Mouse (Mus musculus): ENCODE measurements around the gene Mbd3. TPM values are rescaled to one million over a fixed set of nuclear protein-coding genes. Genes with fewer than 3 reads are reported as not detected.

Gene Mbd3
- total and polyA plus RNA-seq, 3 experiments = 41.7 to 244 (median 42.0) TPM

- no peaks in the 10 kb centered on the region for H3K9me3 ChIP-seq (replicated peaks)
Observed at GRCm38 (mm10) chr10:80392687-80393086, 6.7 kb downstream of the Mbd3 start.

GRCm38 (mm10) chr10:80390697-80391096 lies 8.7 kb downstream of the Mbd3 start:
- DNase-seq (ENCODE audit: low spot score) = no peak
- ATAC-seq (ENCODE audit: extremely low read depth, insufficient number of reproducible peaks, low FRiP score, poor library complexity, severe bottlenecking) = no peak
- peaks cover 78% of the 10 kb centered on the region for H3K4me1 ChIP-seq (ENCODE audit: insufficient read depth, low read depth, low read length)
- no peak overlapping the region for H3K4me3 ChIP-seq (ENCODE audit: low read depth, low read length)
- H3K27me3 ChIP-seq (ENCODE audit: insufficient read depth, low read length) = peaks cover 6% of the 10 kb centered on the region; the same call in 1 of the 2 replicates
- H3K36me3 ChIP-seq (replicated peaks) = peaks cover 68% of the 10 kb centered on the region
- H3K9me3 ChIP-seq (replicated peaks) = no peaks in the 10 kb centered on the region
- TF ChIP-seq GATA2 (IDR thresholded peaks at IDR 0.05; ENCODE audit: borderline replicate concordance, low read depth, low read length) (no peak), TAL1 (conservative IDR thresholded peaks at IDR 0.05; ENCODE audit: low read depth, low read length) (no peak), GATA1 (IDR thresholded peaks at IDR 0.05; ENCODE audit: borderline replicate concordance, low read length) (no peak), CTCF (IDR thresholded peaks at IDR 0.05; ENCODE audit: low read depth, low read length) (no peak), POLR2AphosphoS5 (IDR thresholded peaks at IDR 0.05; ENCODE audit: insufficient replicate concordance, low read depth, low read length) (no peak)

More at GRCm38 (mm10) chr10:80392687-80393086, 6.7 kb downstream of the Mbd3 start:
- DNase-seq (ENCODE audit: low spot score) (no peak), ATAC-seq (ENCODE audit: extremely low read depth, insufficient number of reproducible peaks, low FRiP score, poor library complexity, severe bottlenecking) (no peak)
- Histone ChIP-seq H3K4me1 (ENCODE audit: insufficient read depth, low read depth, low read length) (peaks cover 83% of the 10 kb centered on the region), H3K27me3 (ENCODE audit: insufficient read depth, low read length) (no peaks in the 10 kb centered on the region), H3K4me3 (ENCODE audit: low read depth, low read length) (no peak overlapping the region), H3K36me3 (replicated peaks) (peaks cover 86% of the 10 kb centered on the region)
- TF ChIP-seq GATA1 (IDR thresholded peaks at IDR 0.05; ENCODE audit: borderline replicate concordance, low read length) = no peak
- no peak for TF ChIP-seq CTCF (IDR thresholded peaks at IDR 0.05; ENCODE audit: low read depth, low read length)
- no peak for TF ChIP-seq GATA2 (IDR thresholded peaks at IDR 0.05; ENCODE audit: borderline replicate concordance, low read depth, low read length)
- no peak for TF ChIP-seq TAL1 (conservative IDR thresholded peaks at IDR 0.05; ENCODE audit: low read depth, low read length)
- no peak for TF ChIP-seq POLR2AphosphoS5 (IDR thresholded peaks at IDR 0.05; ENCODE audit: insufficient replicate concordance, low read depth, low read length)

- Histone ChIP-seq H3K4me3 (ENCODE audit: low read depth, low read length) (no peak overlapping the region), H3K4me1 (ENCODE audit: insufficient read depth, low read depth, low read length) (peaks cover 80% of the 10 kb centered on the region), H3K27me3 (ENCODE audit: insufficient read depth, low read length) (peaks cover 6% of the 10 kb centered on the region; the same call in 1 of the 2 replicates), H3K36me3 (replicated peaks) (peaks cover 68% of the 10 kb centered on the region), H3K9me3 (replicated peaks) (no peaks in the 10 kb centered on the region)
- TF ChIP-seq GATA2 (IDR thresholded peaks at IDR 0.05; ENCODE audit: borderline replicate concordance, low read depth, low read length) (no peak), CTCF (IDR thresholded peaks at IDR 0.05; ENCODE audit: low read depth, low read length) (no peak), TAL1 (conservative IDR thresholded peaks at IDR 0.05; ENCODE audit: low read depth, low read length) (no peak), GATA1 (IDR thresholded peaks at IDR 0.05; ENCODE audit: borderline replicate concordance, low read length) (no peak), POLR2AphosphoS5 (IDR thresholded peaks at IDR 0.05; ENCODE audit: insufficient replicate concordance, low read depth, low read length) (no peak)
- ATAC-seq (ENCODE audit: extremely low read depth, insufficient number of reproducible peaks, low FRiP score, poor library complexity, severe bottlenecking) = no peak
- no peak for DNase-seq (ENCODE audit: low spot score)
Observed at GRCm38 (mm10) chr10:80389185-80389708, 10.1 kb downstream of the Mbd3 start.

- H3K27me3 ChIP-seq (ENCODE audit: insufficient read depth, low read length) = peaks cover 6% of the 10 kb centered on the region; the same call in 1 of the 2 replicates
- DNase-seq (ENCODE audit: low spot score) (no peak), ATAC-seq (ENCODE audit: extremely low read depth, insufficient number of reproducible peaks, low FRiP score, poor library complexity, severe bottlenecking) (no peak)
- no peaks in the 10 kb centered on the region for H3K9me3 ChIP-seq (replicated peaks)
- H3K36me3 ChIP-seq (replicated peaks) = peaks cover 68% of the 10 kb centered on the region
- H3K4me1 ChIP-seq (ENCODE audit: insufficient read depth, low read depth, low read length) = peaks cover 80% of the 10 kb centered on the region
- H3K4me3 ChIP-seq (ENCODE audit: low read depth, low read length) = no peak overlapping the region
- TF ChIP-seq TAL1 (conservative IDR thresholded peaks at IDR 0.05; ENCODE audit: low read depth, low read length) (no peak), CTCF (IDR thresholded peaks at IDR 0.05; ENCODE audit: low read depth, low read length) (no peak), POLR2AphosphoS5 (IDR thresholded peaks at IDR 0.05; ENCODE audit: insufficient replicate concordance, low read depth, low read length) (no peak), GATA1 (IDR thresholded peaks at IDR 0.05; ENCODE audit: borderline replicate concordance, low read length) (no peak), GATA2 (IDR thresholded peaks at IDR 0.05; ENCODE audit: borderline replicate concordance, low read depth, low read length) (no peak)
Observed at GRCm38 (mm10) chr10:80388731-80389130, 10.6 kb downstream of the Mbd3 start.

GRCm38 (mm10) chr10:80387522-80387959 lies 11.8 kb downstream of the Mbd3 start, which contains the start of gene Mex3d:
Gene Mex3d, minus strand, starts transcription at chr10:80387659.
- peak; percentile 77 for DNase-seq (ENCODE audit: low spot score)
- peak; percentile 22; the same call in 1 of the 2 replicates for ATAC-seq (ENCODE audit: extremely low read depth, insufficient number of reproducible peaks, low FRiP score, poor library complexity, severe bottlenecking)
- Histone ChIP-seq H3K4me3 (ENCODE audit: low read depth, low read length) (peak within 1 kb of the TSS; percentile 76), H3K9me3 (replicated peaks) (no peaks in the 10 kb centered on the region), H3K4me1 (ENCODE audit: insufficient read depth, low read depth, low read length) (peaks cover 80% of the 10 kb centered on the region), H3K36me3 (replicated peaks) (peaks cover 68% of the 10 kb centered on the region), H3K27me3 (ENCODE audit: insufficient read depth, low read length) (peaks cover 6% of the 10 kb centered on the region; the same call in 1 of the 2 replicates)
- no peak for TF ChIP-seq GATA1 (IDR thresholded peaks at IDR 0.05; ENCODE audit: borderline replicate concordance, low read length)
- no peak for TF ChIP-seq GATA2 (IDR thresholded peaks at IDR 0.05; ENCODE audit: borderline replicate concordance, low read depth, low read length)

- Histone ChIP-seq H3K9me3 (replicated peaks) (peaks cover 5% of the 10 kb centered on the region), H3K4me1 (ENCODE audit: insufficient read depth, low read depth, low read length) (peaks cover 76% of the 10 kb centered on the region), H3K4me3 (ENCODE audit: low read depth, low read length) (peak overlapping the region; percentile 76), H3K36me3 (replicated peaks) (peaks cover 68% of the 10 kb centered on the region), H3K27me3 (ENCODE audit: insufficient read depth, low read length) (peaks cover 6% of the 10 kb centered on the region; the same call in 1 of the 2 replicates)
- DNase-seq (ENCODE audit: low spot score) = no peak
- ATAC-seq (ENCODE audit: extremely low read depth, insufficient number of reproducible peaks, low FRiP score, poor library complexity, severe bottlenecking) = no peak
- TF ChIP-seq TAL1 (conservative IDR thresholded peaks at IDR 0.05; ENCODE audit: low read depth, low read length) (no peak), GATA2 (IDR thresholded peaks at IDR 0.05; ENCODE audit: borderline replicate concordance, low read depth, low read length) (no peak), POLR2AphosphoS5 (IDR thresholded peaks at IDR 0.05; ENCODE audit: insufficient replicate concordance, low read depth, low read length) (no peak), GATA1 (IDR thresholded peaks at IDR 0.05; ENCODE audit: borderline replicate concordance, low read length) (no peak), CTCF (IDR thresholded peaks at IDR 0.05; ENCODE audit: low read depth, low read length) (no peak)
Observed at GRCm38 (mm10) chr10:80386735-80387471, 12.4 kb downstream of the Mbd3 start.
